Mouse (Mus musculus) intestine, embryonic 15.5 days (tissue): ENCODE results near the gene Bckdk. TPM values are rescaled to one million over a fixed set of nuclear protein-coding genes. Genes with fewer than 3 reads are reported as not detected.
"Not testable (repeated sequence)": the region's sequence is repeated elsewhere in the genome, so short reads cannot be mapped to it uniquely, and the experiment has no call there.

ENCODE experiments used
- ATAC-seq: fragments of 200-750 bp; cut with Nextera tagmentation; 2 replicates; pipeline ENCODE4 v1.8.0; 2017; ENCODE audit warnings: moderate TSS enrichment, moderate library complexity
- H3K27ac ChIP-seq: fragments of 300-500 bp; sonication (generic); 2 replicates; pipeline ENCODE4 v1.5.1; 2015; ENCODE audit warnings: mild to moderate bottlenecking, inconsistent platforms
- H3K27me3 ChIP-seq: fragments of 300-500 bp; sonication (generic); replicated peaks from 2 replicates; pipeline ENCODE4 v1.6.1; 2015; ENCODE audit warnings: inconsistent platforms
- H3K36me3 ChIP-seq: fragments of 300-500 bp; sonication (generic); 2 replicates; pipeline ENCODE4 v1.6.1; 2015; ENCODE audit warnings: inconsistent platforms
- H3K4me1 ChIP-seq: fragments of 300-500 bp; sonication (generic); replicated peaks from 2 replicates; pipeline ENCODE4 v1.6.1; 2015; ENCODE audit warnings: inconsistent platforms
- H3K4me2 ChIP-seq: fragments of 300-500 bp; sonication (generic); replicated peaks from 2 replicates; pipeline ENCODE4 v1.6.1; 2015; ENCODE audit warnings: mild to moderate bottlenecking, inconsistent platforms
- H3K4me3 ChIP-seq: fragments of 300-500 bp; sonication (generic); replicated peaks from 2 replicates; pipeline ENCODE4 v1.5.1; 2015; ENCODE audit warnings: inconsistent platforms
- H3K9ac ChIP-seq: fragments of 300-500 bp; sonication (generic); 2 replicates; pipeline ENCODE4 v1.6.1; 2015; ENCODE audit warnings: inconsistent platforms
- H3K9me3 ChIP-seq: fragments of 300-500 bp; sonication (generic); 2 replicates; pipeline ENCODE4 v1.6.1; 2016; ENCODE audit warnings: inconsistent platforms
- WGBS: fragments of 180-500 bp; shearing (Covaris S2); methylation state at CpG from one replicate; pipeline ENCODE4 v1.1.7; 2015; 5-methylcytosine and 5-hydroxymethylcytosine counted together
- polyA plus RNA-seq: library from polyadenylated mRNA; unstranded; fragments of >200 nt; fragmentation: Nextera tagmentation; extraction: Ambion mirVana; gene quantifications from 2 replicates; pipeline ENCODE4 v1.2.1, GENCODE M21; 2015

Bckdk gene
- polyA plus RNA-seq, 1 experiment from 2014 or later: 158 TPM

GRCm38 (mm10) chr7:127879301-127879700 is 24.6 kb upstream of the Bckdk start:
- Histone ChIP-seq H3K4me3 (no peak overlapping the region), H3K4me2 (no peak overlapping the region), H3K9ac (no peak overlapping the region), H3K9me3 (no peaks in the 10 kb centered on the region), H3K4me1 (peaks cover 27% of the 10 kb centered on the region), H3K36me3 (peaks cover 59% of the 10 kb centered on the region), H3K27ac (no peak overlapping the region), H3K27me3 (no peaks in the 10 kb centered on the region)
- no peak for ATAC-seq
- WGBS: 97% methylated on average over 9 of the region's 9 CpGs

GRCm38 (mm10) chr7:127880431-127880830 is 23.5 kb upstream of the Bckdk start:
- Histone ChIP-seq H3K9me3 (no peaks in the 10 kb centered on the region), H3K4me1 (peaks cover 29% of the 10 kb centered on the region), H3K4me3 (no peak overlapping the region), H3K36me3 (peaks cover 67% of the 10 kb centered on the region), H3K4me2 (no peak overlapping the region), H3K9ac (no peak overlapping the region), H3K27me3 (no peaks in the 10 kb centered on the region), H3K27ac (no peak overlapping the region)
- ATAC-seq: no peak
- 84% methylated on average over 12 of the region's 12 CpGs for WGBS

GRCm38 (mm10) chr7:127885951-127886350 is 17.9 kb upstream of the Bckdk start:
- Histone ChIP-seq H3K4me2 (no peak overlapping the region), H3K36me3 (peaks cover 51% of the 10 kb centered on the region), H3K27ac (no peak overlapping the region), H3K9ac (no peak overlapping the region; the same call in 1 of the 2 replicates), H3K27me3 (no peaks in the 10 kb centered on the region), H3K4me1 (peaks cover 22% of the 10 kb centered on the region), H3K9me3 (no peaks in the 10 kb centered on the region), H3K4me3 (no peak overlapping the region)
- 64% methylated on average over 6 of the region's 6 CpGs for WGBS
- 0 out of 2 replicates have a peak, but pooled peaks have one; percentile 32 for ATAC-seq

- H3K27ac ChIP-seq: no peak overlapping the region
- peaks cover 45% of the 10 kb centered on the region for H3K36me3 ChIP-seq
- H3K9me3 ChIP-seq: no peaks in the 10 kb centered on the region
- no peak overlapping the region for H3K4me2 ChIP-seq
- no peak overlapping the region for H3K4me3 ChIP-seq
- H3K4me1 ChIP-seq: peaks cover 22% of the 10 kb centered on the region
- peak overlapping the region; percentile 4; the same call in 1 of the 2 replicates for H3K9ac ChIP-seq
- 89% methylated on average over 6 of the region's 6 CpGs for WGBS
- no peaks in the 10 kb centered on the region for H3K27me3 ChIP-seq
- no peak for ATAC-seq
Measured at GRCm38 (mm10) chr7:127886551-127886950, 17.3 kb upstream of the Bckdk start.

GRCm38 (mm10) chr7:127887191-127887590 is 16.7 kb upstream of the Bckdk start:
- Histone ChIP-seq H3K27ac (no peak overlapping the region), H3K4me1 (peaks cover 22% of the 10 kb centered on the region), H3K9me3 (no peaks in the 10 kb centered on the region), H3K4me2 (no peak overlapping the region), H3K27me3 (no peaks in the 10 kb centered on the region), H3K9ac (0 out of 2 replicates have a peak overlapping the region, but pooled peaks have one; percentile 4), H3K4me3 (no peak overlapping the region), H3K36me3 (peaks cover 38% of the 10 kb centered on the region)
- 86% methylated on average over 8 of the region's 8 CpGs for WGBS
- no peak for ATAC-seq

GRCm38 (mm10) chr7:127887781-127888180 is 16.1 kb upstream of the Bckdk start:
- WGBS: 83% methylated on average over 3 of the region's 3 CpGs
- ATAC-seq: no peak
- no peaks in the 10 kb centered on the region for H3K9me3 ChIP-seq

GRCm38 (mm10) chr7:127888821-127889220 is 15.1 kb upstream of the Bckdk start:
- H3K27ac ChIP-seq: no peak overlapping the region
- no peak overlapping the region for H3K9ac ChIP-seq
- peaks cover 26% of the 10 kb centered on the region for H3K36me3 ChIP-seq
- H3K4me3 ChIP-seq: no peak overlapping the region
- peaks cover 12% of the 10 kb centered on the region for H3K4me1 ChIP-seq
- H3K9me3 ChIP-seq: no peaks in the 10 kb centered on the region
- 79% methylated on average over 3 of the region's 3 CpGs for WGBS
- ATAC-seq: no peak
- no peak overlapping the region for H3K4me2 ChIP-seq
- H3K27me3 ChIP-seq: no peaks in the 10 kb centered on the region

More at GRCm38 (mm10) chr7:127887781-127888180, 16.1 kb upstream of the Bckdk start:
- no peak overlapping the region for H3K4me3 ChIP-seq
- H3K27me3 ChIP-seq: no peaks in the 10 kb centered on the region
- H3K4me1 ChIP-seq: peaks cover 21% of the 10 kb centered on the region
- H3K27ac ChIP-seq: no peak overlapping the region
- no peak overlapping the region for H3K4me2 ChIP-seq
- H3K9ac ChIP-seq: no peak overlapping the region
- H3K36me3 ChIP-seq: peaks cover 35% of the 10 kb centered on the region

GRCm38 (mm10) chr7:127890798-127891197 is 13.1 kb upstream of the Bckdk start, which contains the start of gene Prss53:
Gene Prss53, minus strand, starts transcription at chr7:127890970.
- no peaks in the 10 kb centered on the region for H3K27me3 ChIP-seq
- no peaks in the 10 kb centered on the region for H3K9me3 ChIP-seq
- no peak within 1 kb of the TSS for H3K27ac ChIP-seq
- H3K4me2 ChIP-seq: no peak within 1 kb of the TSS
- H3K4me1 ChIP-seq: peaks cover 8% of the 10 kb centered on the region
- peak; percentile 28 for ATAC-seq
- H3K9ac ChIP-seq: no peak within 1 kb of the TSS
- H3K36me3 ChIP-seq: peaks cover 11% of the 10 kb centered on the region
- WGBS: 25% methylated on average over 4 of the region's 4 CpGs
- H3K4me3 ChIP-seq: no peak within 1 kb of the TSS

GRCm38 (mm10) chr7:127894480-127894879 is 9.4 kb upstream of the Bckdk start:
- no peak for ATAC-seq
- H3K27ac ChIP-seq: peak overlapping the region; percentile 87

GRCm38 (mm10) chr7:127895442-127895841 is 8.4 kb upstream of the Bckdk start, which contains the start of the genes Gm21974 and Vkorc1:
Gene Gm21974, minus strand, starts transcription at chr7:127895454.
Gene Vkorc1, minus strand, starts transcription at chr7:127895617.
- Histone ChIP-seq H3K4me2 (peak within 1 kb of the TSS; percentile 88), H3K4me1 (peaks cover 15% of the 10 kb centered on the region), H3K9me3 (no peaks in the 10 kb centered on the region), H3K27me3 (no peaks in the 10 kb centered on the region), H3K9ac (peak within 1 kb of the TSS; percentile 68), H3K27ac (peak within 1 kb of the TSS; percentile 87), H3K36me3 (peaks cover 4% of the 10 kb centered on the region; the same call in 1 of the 2 replicates), H3K4me3 (peak within 1 kb of the TSS; percentile 64)
- under 1% methylated on average over 26 of the region's 26 CpGs for WGBS
- ATAC-seq: peak; percentile 94

More at GRCm38 (mm10) chr7:127894480-127894879, 9.4 kb upstream of the Bckdk start:
- Histone ChIP-seq H3K27me3 (no peaks in the 10 kb centered on the region), H3K4me2 (peak overlapping the region; percentile 88), H3K36me3 (peaks cover 4% of the 10 kb centered on the region; the same call in 1 of the 2 replicates), H3K9me3 (no peaks in the 10 kb centered on the region), H3K9ac (peak overlapping the region; percentile 68), H3K4me1 (peaks cover 12% of the 10 kb centered on the region), H3K4me3 (peak overlapping the region; percentile 64)
- WGBS: 62% methylated on average over 5 of the region's 5 CpGs

GRCm38 (mm10) chr7:127895891-127896290 is 8.0 kb upstream of the Bckdk start:
- not testable (repeated sequence) for H3K4me3 ChIP-seq, H3K27me3 ChIP-seq, H3K9me3 ChIP-seq, H3K36me3 ChIP-seq, H3K9ac ChIP-seq
- Histone ChIP-seq H3K27ac (0 out of 2 replicates have a peak overlapping the region, but pooled peaks have one; percentile 24), H3K4me2 (peak overlapping the region; percentile 88; the same call in 1 of the 2 replicates), H3K4me1 (peaks cover 15% of the 10 kb centered on the region)
- ATAC-seq: 0 out of 2 replicates have a peak, but pooled peaks have one; percentile 0
- WGBS: 67% methylated on average over 7 of the region's 7 CpGs

- ATAC-seq: no peak
- H3K4me1 ChIP-seq: peaks cover 15% of the 10 kb centered on the region
- H3K27ac ChIP-seq: no peak overlapping the region
- H3K4me2 ChIP-seq: no peak overlapping the region
- H3K4me3 ChIP-seq: no peak overlapping the region
- 66% methylated on average over 13 of the region's 13 CpGs for WGBS
- no peak overlapping the region for H3K9ac ChIP-seq
- no peaks in the 10 kb centered on the region for H3K27me3 ChIP-seq
- H3K9me3 ChIP-seq: no peaks in the 10 kb centered on the region
- H3K36me3 ChIP-seq: peaks cover 4% of the 10 kb centered on the region; the same call in 1 of the 2 replicates
Measured at GRCm38 (mm10) chr7:127896384-127896783, 7.5 kb upstream of the Bckdk start.

GRCm38 (mm10) chr7:127897542-127897941 is 6.3 kb upstream of the Bckdk start:
- Histone ChIP-seq H3K4me3 (no peak overlapping the region), H3K9ac (no peak overlapping the region), H3K9me3 (no peaks in the 10 kb centered on the region), H3K27me3 (no peaks in the 10 kb centered on the region), H3K36me3 (peaks cover 4% of the 10 kb centered on the region; the same call in 1 of the 2 replicates), H3K4me2 (no peak overlapping the region), H3K4me1 (peaks cover 15% of the 10 kb centered on the region), H3K27ac (no peak overlapping the region)
- ATAC-seq: no peak
- WGBS: 84% methylated on average over 7 of the region's 7 CpGs
